Mouse (Mus musculus) lung, embryonic 15.5 days (tissue): Measurements from ENCODE around the gene Tmem222. TPM values are rescaled to one million over a fixed set of nuclear protein-coding genes. Genes with fewer than 3 reads are reported as not detected.
A peak's percentile ranks its signal among the peaks of the same experiment; 100 is the strongest.

ENCODE experiments used
- ATAC-seq: fragments of 200-750 bp; cut with Nextera tagmentation; 2 replicates; pipeline ENCODE4 v1.8.0; 2017; ENCODE audit warnings: moderate number of reproducible peaks, borderline replicate concordance; ENCODE audit not compliant: low FRiP score, low TSS enrichment; ENCODE audit errors: extremely low read depth
- H3K27ac ChIP-seq: fragments of 300-500 bp; sonication (generic); 2 replicates; pipeline ENCODE4 v1.5.1; 2015; ENCODE audit warnings: moderate library complexity, mild to moderate bottlenecking, inconsistent platforms
- H3K27me3 ChIP-seq: fragments of 300-500 bp; sonication (generic); 2 replicates; pipeline ENCODE4 v1.6.1; 2015; ENCODE audit warnings: inconsistent platforms
- H3K36me3 ChIP-seq: fragments of 300-500 bp; sonication (generic); 2 replicates; pipeline ENCODE4 v1.6.1; 2015; ENCODE audit warnings: inconsistent platforms
- H3K4me1 ChIP-seq: fragments of 300-500 bp; sonication (generic); 2 replicates; pipeline ENCODE4 v1.6.1; 2015; ENCODE audit warnings: inconsistent platforms
- H3K4me2 ChIP-seq: fragments of 300-500 bp; sonication (generic); 2 replicates; pipeline ENCODE4 v1.6.1; 2015; ENCODE audit warnings: inconsistent platforms, mild to moderate bottlenecking, moderate library complexity
- H3K4me3 ChIP-seq: fragments of 300-500 bp; sonication (generic); 2 replicates; pipeline ENCODE4 v1.5.1; 2015; ENCODE audit warnings: mild to moderate bottlenecking, inconsistent platforms
- H3K9ac ChIP-seq: fragments of 300-500 bp; sonication (generic); 2 replicates; pipeline ENCODE4 v1.6.1; 2015; ENCODE audit warnings: inconsistent platforms
- H3K9me3 ChIP-seq: fragments of 300-500 bp; sonication (generic); 2 replicates; pipeline ENCODE4 v1.6.1; 2016; ENCODE audit warnings: inconsistent platforms
- WGBS: fragments of 180-500 bp; shearing (Covaris S2); methylation state at CpG from one replicate; pipeline ENCODE4 v1.1.7; 2015; 5-methylcytosine and 5-hydroxymethylcytosine counted together
- polyA plus RNA-seq: library from polyadenylated mRNA; unstranded; fragments of >200 nt; fragmentation: Nextera tagmentation; extraction: Ambion mirVana; gene quantifications from 2 replicates; pipeline ENCODE4 v1.2.1, GENCODE M21; 2015

The Tmem222 gene
- polyA plus RNA-seq, 1 experiment from 2014 or later = 79.8 TPM

DNA sequence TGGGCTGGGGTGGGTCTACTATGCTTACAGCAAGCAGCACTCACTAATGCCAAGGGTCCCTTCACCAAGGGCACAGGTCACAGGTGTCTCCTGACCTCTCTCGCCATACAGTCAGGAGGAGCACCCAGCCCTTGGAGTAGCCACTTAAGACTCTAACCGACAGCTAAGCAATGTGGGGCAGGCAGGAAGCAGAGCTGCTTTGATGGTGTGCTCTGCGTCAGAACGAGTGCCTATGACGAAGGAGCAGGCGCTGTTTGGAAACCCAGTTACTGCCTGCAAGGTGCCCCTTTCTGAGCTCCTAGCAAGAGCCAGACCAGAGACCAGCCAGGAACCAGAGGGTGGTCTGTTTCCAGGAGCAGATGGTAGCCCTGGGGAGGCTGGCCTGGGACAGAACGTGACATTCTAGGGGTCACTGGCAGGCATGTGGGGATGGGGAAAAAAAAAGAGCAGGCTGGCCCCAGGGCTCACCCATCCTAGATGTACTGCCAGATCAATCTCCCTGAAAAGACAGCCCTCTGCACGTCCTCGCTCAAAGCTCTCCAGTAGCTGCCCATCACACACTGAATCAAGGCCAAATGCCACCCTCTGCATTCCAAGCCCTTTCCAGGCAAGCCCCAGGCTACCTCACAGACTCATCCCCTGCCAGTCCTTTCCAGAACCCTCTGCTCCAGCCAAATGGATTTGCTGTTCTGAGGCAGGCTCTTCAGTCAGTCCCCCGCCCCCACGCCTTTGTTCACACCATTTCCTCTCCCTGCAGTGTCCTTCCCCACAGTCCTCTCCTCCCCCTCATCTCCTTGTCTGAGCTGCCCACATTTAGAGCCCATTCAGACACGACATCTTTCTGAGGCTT, 21.1 kb upstream of the Tmem222 start:
- Histone ChIP-seq H3K4me2 (no peak overlapping the region), H3K27me3 (no peaks in the 10 kb centered on the region), H3K9ac (no peak overlapping the region), H3K9me3 (no peaks in the 10 kb centered on the region), H3K4me1 (peaks cover 19% of the 10 kb centered on the region; the same call in 1 of the 2 replicates), H3K36me3 (peaks cover 7% of the 10 kb centered on the region; the same call in 1 of the 2 replicates), H3K27ac (peak overlapping the region; percentile 12; the same call in 1 of the 2 replicates), H3K4me3 (no peak overlapping the region)
- no peak for ATAC-seq
- WGBS = 41% methylated on average over 12 of the region's 12 CpGs

DNA sequence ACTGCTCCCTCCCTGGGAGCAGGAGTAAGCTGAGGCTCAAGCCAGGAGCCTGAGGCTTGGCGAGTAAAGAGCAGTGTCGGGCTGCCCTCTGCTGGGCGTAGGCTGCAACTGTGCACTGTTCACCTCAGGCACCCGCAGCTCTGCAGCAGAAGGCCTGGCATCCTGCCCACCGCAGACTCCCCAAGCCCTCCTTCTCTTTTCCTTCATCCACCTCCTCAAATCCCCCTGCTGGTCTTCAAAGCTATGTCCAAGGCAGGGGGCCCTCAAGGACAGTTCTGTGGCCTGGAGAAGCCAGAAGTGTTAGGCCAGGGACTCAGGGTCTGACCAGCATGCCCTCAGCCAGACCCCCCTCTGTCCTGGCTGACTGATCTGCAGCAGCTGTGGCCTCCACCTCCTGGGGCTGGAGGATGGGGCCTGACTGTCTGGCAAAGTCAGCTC, 20.2 kb upstream of the Tmem222 start:
- peaks cover 3% of the 10 kb centered on the region; the same call in 1 of the 2 replicates for H3K36me3 ChIP-seq

DNA sequence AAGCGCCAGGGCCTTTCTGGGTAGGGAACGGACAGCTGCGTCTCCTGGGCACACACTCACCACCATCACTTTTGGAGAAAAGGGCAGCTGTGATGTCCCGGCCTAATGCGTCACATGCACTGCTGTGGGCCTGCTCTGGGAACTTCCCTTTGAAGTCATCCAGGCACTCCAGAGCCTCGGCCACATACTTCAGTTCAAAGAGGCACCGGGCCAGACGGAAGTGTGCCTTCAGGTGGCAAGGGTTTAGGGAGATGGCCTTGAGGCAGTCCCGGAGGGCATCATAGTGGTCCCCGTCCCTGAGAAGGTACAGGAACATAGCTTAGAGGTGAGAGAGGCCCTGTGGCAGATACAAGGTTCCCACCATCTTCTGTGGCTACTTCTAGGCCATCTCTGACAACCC, 19.8 kb upstream of the Tmem222 start:
- H3K27ac ChIP-seq = no peak overlapping the region
- peaks cover 3% of the 10 kb centered on the region; the same call in 1 of the 2 replicates for H3K36me3 ChIP-seq
- no peaks in the 10 kb centered on the region for H3K9me3 ChIP-seq
- WGBS = 64% methylated on average over 10 of the region's 10 CpGs
- peaks cover 25% of the 10 kb centered on the region for H3K4me1 ChIP-seq
- no peak overlapping the region for H3K4me2 ChIP-seq
- H3K27me3 ChIP-seq = no peaks in the 10 kb centered on the region
- no peak; the same call in 1 of the 2 replicates for ATAC-seq
- H3K9ac ChIP-seq = no peak overlapping the region
- no peak overlapping the region for H3K4me3 ChIP-seq

More for the DNA sequence above, 20.2 kb upstream of the Tmem222 start:
- Histone ChIP-seq H3K9me3 (no peaks in the 10 kb centered on the region), H3K9ac (no peak overlapping the region), H3K4me3 (no peak overlapping the region), H3K27me3 (no peaks in the 10 kb centered on the region), H3K4me2 (no peak overlapping the region), H3K27ac (peak overlapping the region; percentile 10; the same call in 1 of the 2 replicates), H3K4me1 (peaks cover 25% of the 10 kb centered on the region)
- peak; percentile 79; the same call in 1 of the 2 replicates for ATAC-seq
- WGBS = 0% methylated on average over 5 of the region's 5 CpGs

DNA sequence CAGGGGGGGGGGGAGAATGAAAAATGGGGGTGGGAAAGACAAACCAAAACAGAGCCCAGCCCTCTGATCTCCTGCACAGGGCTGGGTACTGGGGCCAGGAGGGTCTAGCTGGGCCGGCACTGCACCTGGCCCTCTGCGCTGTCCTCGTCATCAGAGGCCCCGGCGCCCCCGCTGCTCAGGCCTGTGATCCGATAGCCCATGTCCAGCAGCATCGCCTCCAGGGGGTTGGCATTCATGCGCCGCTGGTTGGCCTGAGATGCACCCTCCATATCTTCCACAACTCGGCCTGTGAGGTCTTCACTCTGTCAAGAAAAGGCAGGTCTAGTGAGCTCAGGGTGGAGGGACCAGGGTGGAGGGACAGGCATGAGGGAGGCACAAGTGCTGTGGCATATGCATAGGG, 16.5 kb upstream of the Tmem222 start:
- Histone ChIP-seq H3K4me1 (peaks cover 22% of the 10 kb centered on the region), H3K4me2 (no peak overlapping the region), H3K9me3 (no peaks in the 10 kb centered on the region), H3K9ac (no peak overlapping the region), H3K36me3 (peaks cover 3% of the 10 kb centered on the region; the same call in 1 of the 2 replicates), H3K4me3 (no peak overlapping the region), H3K27me3 (no peaks in the 10 kb centered on the region), H3K27ac (no peak overlapping the region)
- no peak for ATAC-seq
- WGBS = 56% methylated on average over 11 of the region's 11 CpGs

DNA sequence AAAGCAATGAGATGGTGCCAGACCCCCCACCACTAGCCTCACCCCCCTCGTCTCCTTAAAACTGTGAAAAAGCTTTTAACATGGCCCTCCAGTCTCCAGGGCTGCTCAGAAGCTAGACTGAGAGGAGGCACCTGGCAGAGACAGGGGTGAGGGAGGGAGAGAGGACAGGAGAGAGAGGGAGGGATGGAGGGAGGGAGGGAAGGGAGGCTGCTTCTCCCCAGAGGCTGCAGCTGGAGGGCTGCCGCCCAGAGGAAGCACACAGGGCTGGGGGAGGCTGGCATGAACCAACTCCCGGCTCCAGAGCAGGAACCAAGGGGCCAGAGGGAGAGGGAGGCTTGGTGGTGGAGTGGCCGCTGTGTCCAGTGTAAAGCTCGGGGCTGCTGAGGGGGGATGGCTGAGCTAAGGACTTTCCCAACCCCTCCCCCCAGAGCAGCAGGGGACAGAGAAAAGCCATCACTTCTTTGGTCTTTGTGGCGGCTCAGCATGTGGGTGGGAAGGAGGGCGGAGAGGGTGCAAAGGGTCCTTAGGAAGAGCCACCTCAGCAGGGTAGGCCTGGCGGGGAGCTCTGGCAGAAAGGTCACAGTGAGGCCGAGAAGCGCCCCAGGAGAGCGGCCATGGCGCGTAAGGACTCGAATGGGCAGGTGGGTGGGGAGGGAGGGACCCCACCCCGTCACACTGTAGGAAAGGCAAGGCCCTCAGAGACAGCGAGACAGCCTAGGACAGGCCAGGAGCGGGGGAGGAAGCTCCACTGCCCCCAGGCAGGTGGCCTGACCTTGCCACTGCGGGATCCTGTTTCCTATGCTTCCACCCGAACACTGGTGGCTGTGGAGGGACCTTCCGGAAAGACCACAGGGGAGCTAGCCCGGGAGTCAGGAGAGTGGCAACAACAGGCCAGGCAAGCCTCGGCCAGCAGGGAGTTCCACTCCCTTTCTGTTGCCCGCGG, 15.6 kb upstream of the Tmem222 start:
- Histone ChIP-seq H3K4me1 (peaks cover 13% of the 10 kb centered on the region), H3K36me3 (peaks cover 3% of the 10 kb centered on the region; the same call in 1 of the 2 replicates), H3K9me3 (no peaks in the 10 kb centered on the region), H3K27me3 (no peaks in the 10 kb centered on the region), H3K9ac (no peak overlapping the region), H3K4me3 (no peak overlapping the region), H3K27ac (no peak overlapping the region), H3K4me2 (no peak overlapping the region)
- peak; percentile 23; the same call in 1 of the 2 replicates for ATAC-seq
- WGBS = 31% methylated on average over 24 of the region's 24 CpGs

DNA sequence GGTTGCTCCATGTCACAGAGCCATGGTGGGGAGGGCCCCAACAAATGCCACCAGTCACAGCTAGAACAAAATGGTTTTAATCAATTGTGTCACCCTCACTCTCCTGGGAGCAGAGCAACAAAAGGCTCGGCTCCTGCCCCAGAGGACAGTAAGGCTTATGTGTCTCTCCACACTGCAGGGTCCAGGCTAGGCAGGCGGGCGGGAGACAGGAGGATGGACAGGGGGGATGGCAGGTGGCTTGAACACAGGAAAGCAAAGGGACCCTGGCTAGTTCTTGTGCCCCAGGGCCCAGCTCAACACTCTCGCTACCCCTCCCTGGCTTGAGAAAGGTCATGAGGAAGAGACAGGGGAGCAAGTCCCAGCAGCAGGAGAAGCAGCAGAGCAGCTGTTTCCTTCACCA, 14.8 kb upstream of the Tmem222 start:
- H3K4me1 ChIP-seq = peaks cover 7% of the 10 kb centered on the region
- no peaks in the 10 kb centered on the region for H3K9me3 ChIP-seq
- no peaks in the 10 kb centered on the region for H3K27me3 ChIP-seq
- peaks cover 3% of the 10 kb centered on the region; the same call in 1 of the 2 replicates for H3K36me3 ChIP-seq
- ATAC-seq = no peak
- H3K4me2 ChIP-seq = no peak overlapping the region
- 74% methylated on average over 4 of the region's 4 CpGs for WGBS
- no peak overlapping the region for H3K4me3 ChIP-seq
- H3K27ac ChIP-seq = no peak overlapping the region
- no peak overlapping the region for H3K9ac ChIP-seq

DNA sequence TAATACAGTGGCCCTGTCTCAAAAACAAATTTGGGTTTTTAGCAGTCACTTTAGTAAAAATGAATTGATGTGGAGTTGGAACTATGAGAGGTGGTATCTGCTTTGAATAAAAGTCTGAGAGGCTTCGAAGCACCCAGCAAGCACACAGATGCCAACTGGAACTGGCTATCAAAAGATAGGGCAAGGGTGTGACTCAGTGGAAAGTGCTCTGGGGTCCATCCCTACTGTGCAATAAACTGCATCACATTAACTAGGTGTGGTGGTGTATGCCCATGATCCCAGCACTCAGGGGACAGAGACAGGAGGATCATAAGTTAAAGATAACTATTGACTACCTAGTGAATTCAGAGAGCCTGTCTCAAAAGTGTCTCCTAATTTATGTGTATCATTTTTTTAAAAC, 13.7 kb upstream of the Tmem222 start:
- H3K27me3 ChIP-seq = no peaks in the 10 kb centered on the region
- no peak overlapping the region for H3K9ac ChIP-seq
- no peak overlapping the region for H3K4me2 ChIP-seq
- H3K27ac ChIP-seq = no peak overlapping the region
- peaks cover 6% of the 10 kb centered on the region for H3K4me1 ChIP-seq
- H3K9me3 ChIP-seq = no peaks in the 10 kb centered on the region
- WGBS = 95% methylated on average over 1 of the region's 1 CpGs
- no peak overlapping the region for H3K4me3 ChIP-seq
- no peak for ATAC-seq
- H3K36me3 ChIP-seq = peaks cover 3% of the 10 kb centered on the region; the same call in 1 of the 2 replicates

DNA sequence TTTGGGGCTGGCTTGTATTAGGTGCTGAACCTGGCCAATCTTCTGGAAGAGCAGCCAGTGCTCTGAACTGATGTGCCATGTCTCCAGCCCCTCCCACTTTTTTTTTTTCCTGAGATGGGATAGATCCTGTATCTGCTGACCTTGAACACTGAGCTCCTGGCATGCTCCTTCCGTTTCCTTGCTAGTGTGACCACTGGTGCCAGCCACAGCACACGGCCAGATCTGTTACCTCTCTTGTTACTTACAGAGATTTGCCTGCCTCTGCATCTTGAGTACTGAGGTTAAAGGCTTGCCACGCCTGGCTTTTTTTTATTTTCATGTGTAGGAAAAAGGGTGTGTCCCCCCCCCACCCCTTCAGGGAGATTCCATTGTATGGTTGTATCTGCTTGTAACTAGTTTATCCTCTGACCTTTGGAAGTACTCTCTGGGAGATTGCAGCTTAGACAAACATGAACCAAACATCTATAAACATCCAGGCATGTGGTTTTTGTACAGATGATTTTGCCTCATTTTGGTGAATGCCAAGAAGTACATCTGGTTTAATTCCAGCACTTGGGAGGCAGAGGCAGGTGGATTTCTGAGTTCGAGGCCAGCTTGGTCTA, 9.0 kb upstream of the Tmem222 start:
- 78% methylated on average over 4 of the region's 4 CpGs for WGBS
- Histone ChIP-seq H3K9me3 (no peaks in the 10 kb centered on the region), H3K27ac (no peak overlapping the region)

DNA sequence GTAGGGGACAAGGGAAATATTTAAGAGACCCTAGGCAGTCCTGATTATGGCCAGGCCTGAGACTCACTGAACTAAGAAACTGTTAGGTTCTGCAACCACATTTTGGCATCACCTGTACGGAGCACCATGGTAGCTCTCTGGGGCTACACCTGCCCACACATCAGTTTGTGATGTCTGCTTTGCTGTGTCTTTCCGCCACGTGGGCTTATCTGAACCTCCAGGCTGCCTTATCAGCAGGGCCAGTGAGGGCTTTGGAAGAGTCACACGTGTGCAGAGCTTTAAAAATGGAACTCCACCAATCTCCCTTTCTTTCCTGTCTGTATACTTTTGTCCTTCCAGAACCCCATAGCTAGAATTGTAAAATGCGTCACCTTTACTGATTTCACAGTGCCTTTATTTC, 8.4 kb upstream of the Tmem222 start:
- H3K9ac ChIP-seq = no peak overlapping the region
- H3K9me3 ChIP-seq = no peaks in the 10 kb centered on the region
- no peak overlapping the region for H3K27ac ChIP-seq
- no peak for ATAC-seq
- no peaks in the 10 kb centered on the region for H3K27me3 ChIP-seq
- 54% methylated on average over 5 of the region's 5 CpGs for WGBS
- no peak overlapping the region for H3K4me2 ChIP-seq
- H3K4me1 ChIP-seq = no peaks in the 10 kb centered on the region
- no peak overlapping the region for H3K4me3 ChIP-seq
- H3K36me3 ChIP-seq = no peaks in the 10 kb centered on the region

More for the DNA sequence above, 9.0 kb upstream of the Tmem222 start:
- Histone ChIP-seq H3K36me3 (no peaks in the 10 kb centered on the region), H3K9ac (no peak overlapping the region), H3K4me2 (no peak overlapping the region), H3K4me1 (no peaks in the 10 kb centered on the region), H3K4me3 (no peak overlapping the region), H3K27me3 (no peaks in the 10 kb centered on the region)
- ATAC-seq = no peak

DNA sequence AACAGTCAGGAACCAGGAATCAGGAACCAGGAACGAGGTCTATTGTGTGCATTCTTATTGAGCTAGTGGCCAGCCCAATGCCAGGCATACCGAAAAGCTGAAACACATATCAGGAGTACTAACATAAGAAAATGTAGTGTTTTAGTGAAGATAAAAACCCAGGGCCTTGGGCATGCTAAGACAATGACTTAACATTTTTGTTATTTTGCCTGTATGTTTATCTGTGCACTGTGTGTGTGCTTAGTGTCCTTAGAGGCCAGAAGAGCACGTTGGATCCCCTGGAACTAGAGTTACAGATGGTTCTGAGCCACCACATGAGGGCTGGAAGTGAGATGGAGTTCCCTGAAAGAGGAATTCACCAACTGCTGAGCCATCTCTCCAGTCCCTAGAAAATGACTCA, 7.7 kb upstream of the Tmem222 start:
- Histone ChIP-seq H3K4me1 (no peaks in the 10 kb centered on the region), H3K27me3 (no peaks in the 10 kb centered on the region), H3K9ac (no peak overlapping the region), H3K9me3 (no peaks in the 10 kb centered on the region), H3K27ac (no peak overlapping the region), H3K4me2 (no peak overlapping the region), H3K36me3 (no peaks in the 10 kb centered on the region), H3K4me3 (no peak overlapping the region)
- whole genome bisulfite sequencing = 80% methylated on average over 3 of the region's 3 CpGs
- no peak for ATAC-seq

DNA sequence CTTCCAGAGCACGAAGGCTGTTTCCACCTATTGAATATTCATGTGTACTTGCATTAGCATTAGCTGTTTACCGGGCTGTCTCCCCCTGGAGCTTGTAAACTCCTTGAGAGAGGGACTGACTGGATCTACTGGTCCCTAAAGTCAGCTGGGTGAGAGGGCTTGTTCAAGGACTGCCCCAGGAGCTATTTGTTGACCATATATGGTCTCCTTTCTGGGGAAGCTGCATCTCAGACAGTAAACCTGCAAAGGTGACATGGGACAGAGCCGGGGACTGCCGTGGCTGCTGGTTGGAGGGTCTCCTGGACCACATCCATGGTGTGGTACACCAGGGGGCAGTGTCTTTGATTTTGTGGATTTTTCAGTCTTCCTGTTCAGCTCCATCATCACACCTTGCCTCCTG, 5.1 kb upstream of the Tmem222 start:
- Histone ChIP-seq H3K36me3 (no peaks in the 10 kb centered on the region), H3K27me3 (no peaks in the 10 kb centered on the region), H3K9me3 (no peaks in the 10 kb centered on the region), H3K4me3 (no peak overlapping the region), H3K4me1 (peaks cover 6% of the 10 kb centered on the region; the same call in 1 of the 2 replicates), H3K4me2 (no peak overlapping the region), H3K9ac (no peak overlapping the region), H3K27ac (0 out of 2 replicates have a peak overlapping the region, but pooled peaks have one; percentile 1)
- WGBS = 19% methylated on average over 4 of the region's 4 CpGs
- ATAC-seq = no peak
